Mouse (Mus musculus) liver, adult 2 months (tissue): ENCODE results near the gene Abca4. TPM values are rescaled to one million over a fixed set of nuclear protein-coding genes. Genes with fewer than 3 reads are reported as not detected.

Source experiments
- DNase-seq: peaks from one replicate; pipeline ENCODE4 v3.0.0-alpha.2; 2011; ENCODE audit warnings: low read depth, low spot score; ENCODE audit errors: extremely low read depth
- H3K27ac ChIP-seq: fragments of 200-500 bp; replicated peaks from 2 replicates; pipeline ENCODE4 v1.5.1; 2012; ENCODE audit warnings: low read depth, mild to moderate bottlenecking, control low read depth, inconsistent platforms, low read length; ENCODE audit not compliant: insufficient read depth
- H3K27me3 ChIP-seq: fragments of 200-500 bp; 2 replicates; pipeline ENCODE4 v1.6.1; 2012; ENCODE audit warnings: mild to moderate bottlenecking, moderate library complexity, low read length, inconsistent platforms; ENCODE audit not compliant: control insufficient read depth, insufficient read depth
- H3K36me3 ChIP-seq: fragments of 200-500 bp; 2 replicates; pipeline ENCODE4 v1.6.1; 2012; ENCODE audit warnings: low read length, inconsistent platforms; ENCODE audit not compliant: control insufficient read depth, insufficient read depth
- H3K4me1 ChIP-seq: fragments of 200-500 bp; 2 replicates; pipeline ENCODE4 v1.6.1; 2011; ENCODE audit warnings: low read length; ENCODE audit not compliant: control insufficient read depth, insufficient read depth
- H3K4me3 ChIP-seq: fragments of 200-500 bp; 2 replicates; pipeline ENCODE4 v1.5.1; 2011; ENCODE audit warnings: low read depth, mild to moderate bottlenecking, control low read depth, low read length, moderate library complexity; ENCODE audit not compliant: insufficient read depth
- H3K79me2 ChIP-seq: fragments of 200-500 bp; 2 replicates; pipeline ENCODE4 v1.6.1; 2012; ENCODE audit warnings: inconsistent platforms, mild to moderate bottlenecking, low read length, moderate library complexity; ENCODE audit not compliant: control insufficient read depth, insufficient read depth
- H3K9ac ChIP-seq: fragments of 200-500 bp; 2 replicates; pipeline ENCODE4 v1.6.1; 2012; ENCODE audit warnings: low read depth, mild to moderate bottlenecking, control low read depth, inconsistent platforms, low read length
- CTCF ChIP-seq: fragments of 200-500 bp; IDR thresholded peaks from 2 replicates; pipeline ENCODE4 v1.5.1; 2011; ENCODE audit warnings: low read depth, low read length, control low read depth
- POLR2A ChIP-seq: fragments of 200-500 bp; IDR thresholded peaks from 2 replicates; pipeline ENCODE4 v1.6.1; 2011; ENCODE audit warnings: low read length, control low read depth; ENCODE audit not compliant: insufficient read depth; ENCODE audit errors: extremely low read depth
- whole genome bisulfite sequencing: fragments of 180-500 bp; shearing (Covaris S2); methylation state at CpG from one replicate; pipeline ENCODE4 v1.1.7; 2018; 5-methylcytosine and 5-hydroxymethylcytosine counted together
- polyA plus RNA-seq: library from polyadenylated mRNA; depleted of rRNA; stranded (reverse); fragments of >200 nt; gene quantifications from 2 replicates; pipeline ENCODE4 v1.2.3, GENCODE M21; 2012
- total RNA-seq: library from RNA; depleted of rRNA; stranded (reverse); fragments of >200 nt; gene quantifications from 2 replicates; pipeline ENCODE4 v1.2.3, GENCODE M21; 2014

Abca4 gene
- total and polyA plus RNA-seq, 2 experiments: 0.05 to 0.37 TPM

GRCm38 (mm10) chr3:122169616-122170178 is 125.5 kb downstream of the Abca4 start:
- peak; percentile 66 for DNase-seq
- Histone ChIP-seq H3K4me3 (no peak overlapping the region), H3K79me2 (no peaks in the 10 kb centered on the region), H3K36me3 (no peaks in the 10 kb centered on the region), H3K9ac (no peak overlapping the region), H3K4me1 (no peaks in the 10 kb centered on the region), H3K27me3 (no peaks in the 10 kb centered on the region), H3K27ac (no peak overlapping the region)
- WGBS: 38% methylated on average over 10 of the region's 10 CpGs
- peak; percentile 96 for TF ChIP-seq CTCF
- no peak for TF ChIP-seq POLR2A

GRCm38 (mm10) chr3:122170621-122171309 is 126.5 kb downstream of the Abca4 start:
- Histone ChIP-seq H3K36me3 (no peaks in the 10 kb centered on the region), H3K4me3 (no peak overlapping the region), H3K27me3 (no peaks in the 10 kb centered on the region), H3K4me1 (no peaks in the 10 kb centered on the region), H3K79me2 (no peaks in the 10 kb centered on the region), H3K27ac (no peak overlapping the region), H3K9ac (no peak overlapping the region)
- TF ChIP-seq POLR2A: no peak
- TF ChIP-seq CTCF: no peak
- WGBS: 86% methylated on average over 10 of the region's 10 CpGs
- DNase-seq: no peak

- H3K9ac ChIP-seq: no peak overlapping the region
- no peak for TF ChIP-seq CTCF
- no peak for TF ChIP-seq POLR2A
- no peak overlapping the region for H3K4me3 ChIP-seq
- no peaks in the 10 kb centered on the region for H3K36me3 ChIP-seq
- no peak for DNase-seq
- no peaks in the 10 kb centered on the region for H3K4me1 ChIP-seq
- no peaks in the 10 kb centered on the region for H3K27me3 ChIP-seq
- H3K79me2 ChIP-seq: no peaks in the 10 kb centered on the region
- no peak overlapping the region for H3K27ac ChIP-seq
- WGBS: 89% methylated on average over 15 of the region's 15 CpGs
Observed at GRCm38 (mm10) chr3:122173526-122174150, 129.4 kb downstream of the Abca4 start.

GRCm38 (mm10) chr3:122176018-122176417 is 131.8 kb downstream of the Abca4 start:
- DNase-seq: no peak
- TF ChIP-seq CTCF (no peak), POLR2A (no peak)
- Histone ChIP-seq H3K79me2 (no peaks in the 10 kb centered on the region), H3K36me3 (no peaks in the 10 kb centered on the region), H3K4me3 (no peak overlapping the region), H3K27me3 (no peaks in the 10 kb centered on the region), H3K4me1 (no peaks in the 10 kb centered on the region), H3K27ac (no peak overlapping the region), H3K9ac (no peak overlapping the region)
- 65% methylated on average over 6 of the region's 6 CpGs for WGBS

GRCm38 (mm10) chr3:122176706-122177390 is 132.6 kb downstream of the Abca4 start:
- WGBS: 80% methylated on average over 8 of the region's 8 CpGs

More at GRCm38 (mm10) chr3:122176706-122177390, 132.6 kb downstream of the Abca4 start:
- Histone ChIP-seq H3K4me1 (no peaks in the 10 kb centered on the region), H3K27ac (no peak overlapping the region), H3K36me3 (no peaks in the 10 kb centered on the region), H3K27me3 (no peaks in the 10 kb centered on the region), H3K9ac (no peak overlapping the region), H3K4me3 (no peak overlapping the region), H3K79me2 (no peaks in the 10 kb centered on the region)
- no peak for DNase-seq
- TF ChIP-seq CTCF (no peak), POLR2A (no peak)
